Mouse (Mus musculus) gastrocnemius, postnatal 25 days (tissue): ENCODE measurements at regions not wholly inside any gene's neighbourhood (a gene's known extent, or its start where the extent isn't known, plus 50 kb on each side); places are given as distances from the start of the nearest gene placed in this dataset.
A peak's percentile ranks its signal among the peaks of the same experiment; 100 is the strongest.
"Not testable (repeated sequence)": the region's sequence is repeated elsewhere in the genome, so short reads cannot be mapped to it uniquely, and the experiment has no call there.

ENCODE experiments used
- DNase-seq: peaks from one replicate; pipeline ENCODE4 v3.0.0; 2022

GRCm38 (mm10) chr7:29639591-29639990 is 87.2 kb downstream of the Catsperg2 start:
- not testable (repeated sequence) for DNase-seq

GRCm38 (mm10) chr7:29602356-29602755 is 83.9 kb upstream of the Sipa1l3 start:
- no peak for DNase-seq

- no peak for DNase-seq
These were observed 82.9 kb upstream of the Sipa1l3 start for GRCm38 (mm10) chr7:29601337-29601736.

GRCm38 (mm10) chr7:29597291-29597690 is 78.8 kb upstream of the Sipa1l3 start:
- DNase-seq: peak; percentile 14

GRCm38 (mm10) chr7:29578128-29578527 is 59.7 kb upstream of the Sipa1l3 start:
- DNase-seq: no peak

GRCm38 (mm10) chr7:29575606-29576005 is 57.2 kb upstream of the Sipa1l3 start:
- no peak for DNase-seq
